Mouse (Mus musculus): ENCODE measurements around the gene Vti1b. TPM values are rescaled to one million over a fixed set of nuclear protein-coding genes. Genes with fewer than 3 reads are reported as not detected.
A peak's percentile ranks its signal among the peaks of the same experiment; 100 is the strongest.

The Vti1b gene
- 49.6 and 52.5 TPM in 2 replicates for polyA plus RNA-seq (2015; fragmentation: Nextera tagmentation; extraction: Ambion mirVana)

DNA sequence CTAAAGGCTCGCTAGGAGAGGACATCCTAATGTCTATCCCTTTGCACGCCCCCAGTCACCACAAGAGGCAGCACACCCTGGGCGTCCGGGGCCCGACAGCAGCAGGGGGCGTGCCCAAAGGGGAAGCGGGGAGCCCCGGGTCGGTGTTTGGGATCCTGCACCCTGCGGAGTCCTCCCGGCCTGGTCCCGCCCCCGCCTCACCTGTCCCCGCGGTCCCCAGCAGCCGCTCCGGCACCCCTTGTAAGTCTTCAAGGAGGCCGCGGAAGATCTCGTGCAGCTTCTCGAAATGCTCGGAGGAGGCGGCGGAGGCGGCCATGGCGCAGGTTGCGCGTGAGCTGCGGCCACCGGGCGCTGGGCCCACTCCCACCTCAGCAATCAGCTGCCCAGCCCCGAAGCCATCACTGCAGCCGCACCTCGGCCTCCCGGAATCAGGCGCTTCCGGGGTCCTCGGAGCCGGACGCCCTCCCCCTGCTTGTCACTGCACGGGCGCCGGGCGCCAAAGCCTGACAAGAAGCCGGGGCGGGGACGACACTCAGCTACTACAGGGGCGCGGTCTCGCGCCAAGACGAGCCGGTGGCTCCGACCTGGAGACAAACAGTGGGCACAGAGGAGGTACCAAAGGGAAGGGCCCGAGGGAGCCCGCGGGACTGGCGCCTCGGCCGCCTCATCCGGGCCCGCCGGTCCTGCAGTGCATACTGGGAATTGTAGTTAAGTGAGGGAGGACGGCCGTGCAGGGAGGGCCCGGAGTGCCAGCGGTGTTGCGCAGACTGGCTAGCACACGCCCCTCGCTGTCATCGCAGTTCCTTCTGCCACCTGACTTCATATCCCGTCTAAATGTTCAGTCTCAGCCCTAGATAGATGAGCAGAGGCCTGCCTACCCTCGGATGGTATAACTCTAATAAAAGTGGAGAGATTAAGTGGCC, at the start of gene Vti1b:
Vti1b (minus strand) TSS at position 649 of the 923 bp plus-strand sequence.
- H3K4me1 ChIP-seq (replicated peaks), result peaks cover 31% of the 10 kb centered on the region
- H3K9me3 ChIP-seq (replicated peaks), result no peaks in the 10 kb centered on the region
- peak within 1 kb of the TSS; percentile 86 for H3K9ac ChIP-seq
- H3K4me2 ChIP-seq, result peak within 1 kb of the TSS; percentile 80
- H3K27ac ChIP-seq, result peak within 1 kb of the TSS; percentile 87
- DNase-seq (peak; percentile 88), ATAC-seq (ENCODE audit: low read depth) (peak; percentile 96)
- H3K4me3 ChIP-seq (replicated peaks), result peak within 1 kb of the TSS; percentile 96
- H3K36me3 ChIP-seq, result peaks cover 22% of the 10 kb centered on the region
- WGBS (ENCODE audit: insufficient replicate concordance), result 0% methylated on average over 71 of the region's 73 CpGs
- H3K27me3 ChIP-seq, result no peaks in the 10 kb centered on the region

- no peaks in the 10 kb centered on the region for H3K4me1 ChIP-seq (replicated peaks)
- no peaks in the 10 kb centered on the region for H3K36me3 ChIP-seq
- WGBS (ENCODE audit: insufficient replicate concordance), result 51% methylated on average over 5 of the region's 5 CpGs
- no peaks in the 10 kb centered on the region for H3K27me3 ChIP-seq
- ATAC-seq (ENCODE audit: low read depth) (no peak), DNase-seq (no peak)
- H3K9ac ChIP-seq, result no peak overlapping the region
- H3K27ac ChIP-seq, result no peak overlapping the region
- no peaks in the 10 kb centered on the region for H3K9me3 ChIP-seq (replicated peaks)
- no peak overlapping the region for H3K4me2 ChIP-seq
- H3K4me3 ChIP-seq (replicated peaks), result no peak overlapping the region
Observed at GRCm38 (mm10) chr12:79217511-79217910, 45.0 kb upstream of the Vti1b start.

- Histone ChIP-seq H3K9ac (no peak overlapping the region), H3K9me3 (replicated peaks) (no peaks in the 10 kb centered on the region), H3K27ac (no peak overlapping the region), H3K27me3 (no peaks in the 10 kb centered on the region), H3K4me3 (replicated peaks) (no peak overlapping the region), H3K4me1 (replicated peaks) (peaks cover 9% of the 10 kb centered on the region; the same call in 1 of the 2 replicates), H3K36me3 (no peaks in the 10 kb centered on the region), H3K4me2 (no peak overlapping the region)
- DNase-seq (no peak), ATAC-seq (ENCODE audit: low read depth) (no peak)
- WGBS (ENCODE audit: insufficient replicate concordance), result 73% methylated on average over 8 of the region's 8 CpGs
Observed at GRCm38 (mm10) chr12:79211447-79211846, 39.0 kb upstream of the Vti1b start.

DNA sequence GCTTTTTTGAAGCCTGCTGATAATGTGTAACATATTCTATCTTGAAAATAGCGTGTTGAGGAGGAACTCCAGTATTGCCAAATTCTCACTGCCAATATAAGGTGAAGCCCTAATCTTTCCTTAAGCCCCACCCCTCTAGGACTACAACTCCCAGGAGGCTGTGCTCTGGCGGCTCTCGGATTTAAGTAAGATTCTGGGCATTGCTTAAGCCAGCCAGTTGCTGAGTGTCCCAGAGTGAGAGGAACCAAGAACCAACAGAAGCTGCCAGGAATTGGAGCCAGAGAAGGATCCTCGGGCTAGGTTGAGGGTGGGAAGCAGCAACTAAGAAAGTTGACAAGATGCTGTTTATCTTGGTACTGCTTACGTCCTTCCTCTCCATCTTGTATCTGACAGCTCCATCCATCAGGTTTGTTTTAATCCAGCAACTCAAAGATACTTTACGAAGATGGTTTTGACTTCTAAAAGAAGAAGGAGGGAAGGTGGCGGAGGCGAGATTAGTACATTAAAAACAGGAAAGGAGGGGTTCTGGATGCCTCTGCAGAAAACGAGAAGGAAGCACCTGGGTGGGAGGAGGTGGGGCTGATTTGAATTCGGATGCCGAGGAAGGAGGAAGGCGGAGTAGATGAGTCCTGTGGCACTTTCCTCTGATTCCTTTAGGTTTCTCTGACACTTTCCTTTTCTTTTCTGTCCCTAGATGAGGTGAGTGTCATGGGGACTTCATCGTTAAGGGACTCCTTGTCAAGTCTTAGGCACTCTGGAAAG, 36.4 kb upstream of the Vti1b start, which contains the start of gene Rdh12:
Rdh12 (plus strand) TSS at position 212 of the 762 bp plus-strand sequence.
- Histone ChIP-seq H3K4me3 (replicated peaks) (peak within 1 kb of the TSS; percentile 44), H3K36me3 (no peaks in the 10 kb centered on the region), H3K9me3 (replicated peaks) (no peaks in the 10 kb centered on the region), H3K9ac (no peak within 1 kb of the TSS), H3K4me1 (replicated peaks) (peaks cover 9% of the 10 kb centered on the region; the same call in 1 of the 2 replicates), H3K27me3 (no peaks in the 10 kb centered on the region), H3K27ac (no peak within 1 kb of the TSS), H3K4me2 (peak within 1 kb of the TSS; percentile 61)
- ATAC-seq (ENCODE audit: low read depth), result peak; percentile 39; the same call in 1 of the 2 replicates
- DNase-seq, result no peak
- WGBS (ENCODE audit: insufficient replicate concordance), result 5% methylated on average over 13 of the region's 13 CpGs

DNA sequence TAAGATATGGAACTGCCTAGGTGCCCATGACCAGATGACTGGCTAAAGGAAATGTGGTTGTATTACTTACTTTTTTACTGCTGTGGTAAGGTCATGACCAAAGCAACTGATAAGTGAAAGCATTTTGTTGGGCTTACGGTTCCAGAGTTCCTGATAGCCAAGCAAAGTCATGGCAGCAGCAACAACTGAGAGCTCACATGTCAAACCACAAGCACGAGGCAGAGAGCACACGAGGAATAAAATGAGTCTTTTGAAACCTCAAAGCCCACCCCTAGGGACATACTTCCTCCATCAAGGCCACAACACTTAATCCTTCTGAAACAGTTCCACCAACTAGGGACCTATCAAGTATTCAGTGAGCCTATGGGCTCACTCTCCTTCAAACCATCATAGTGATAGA, 29.4 kb upstream of the Vti1b start:
- H3K4me3 ChIP-seq (replicated peaks), result no peak overlapping the region
- no peak overlapping the region for H3K4me2 ChIP-seq
- ATAC-seq (ENCODE audit: low read depth) (no peak), DNase-seq (no peak)
- H3K27ac ChIP-seq, result no peak overlapping the region
- H3K36me3 ChIP-seq, result no peaks in the 10 kb centered on the region
- H3K9ac ChIP-seq, result no peak overlapping the region
- WGBS (ENCODE audit: insufficient replicate concordance), result 21% methylated on average over 3 of the region's 3 CpGs
- no peaks in the 10 kb centered on the region for H3K27me3 ChIP-seq
- no peaks in the 10 kb centered on the region for H3K9me3 ChIP-seq (replicated peaks)
- no peaks in the 10 kb centered on the region for H3K4me1 ChIP-seq (replicated peaks)

GRCm38 (mm10) chr12:79197105-79197504, 24.6 kb upstream of the Vti1b start:
- Histone ChIP-seq H3K36me3 (no peaks in the 10 kb centered on the region), H3K4me2 (no peak overlapping the region), H3K9ac (no peak overlapping the region), H3K27ac (no peak overlapping the region), H3K4me3 (replicated peaks) (no peak overlapping the region), H3K4me1 (replicated peaks) (peaks cover under 1% of the 10 kb centered on the region), H3K27me3 (no peaks in the 10 kb centered on the region), H3K9me3 (replicated peaks) (no peaks in the 10 kb centered on the region)
- no peak for ATAC-seq (ENCODE audit: low read depth)
- no peak for DNase-seq
- 60% methylated on average over 5 of the region's 5 CpGs for WGBS (ENCODE audit: insufficient replicate concordance)

GRCm38 (mm10) chr12:79193441-79193840, 21.0 kb upstream of the Vti1b start:
- no peaks in the 10 kb centered on the region for H3K27me3 ChIP-seq
- 0% methylated on average over 3 of the region's 3 CpGs for WGBS (ENCODE audit: insufficient replicate concordance)
- H3K9me3 ChIP-seq (replicated peaks), result no peaks in the 10 kb centered on the region
- H3K36me3 ChIP-seq, result peaks cover 6% of the 10 kb centered on the region; the same call in 1 of the 2 replicates
- H3K27ac ChIP-seq, result no peak overlapping the region
- DNase-seq (peak; percentile 52), ATAC-seq (ENCODE audit: low read depth) (no peak)
- H3K9ac ChIP-seq, result no peak overlapping the region
- H3K4me1 ChIP-seq (replicated peaks), result peaks cover 17% of the 10 kb centered on the region
- H3K4me2 ChIP-seq, result no peak overlapping the region
- H3K4me3 ChIP-seq (replicated peaks), result no peak overlapping the region

DNA sequence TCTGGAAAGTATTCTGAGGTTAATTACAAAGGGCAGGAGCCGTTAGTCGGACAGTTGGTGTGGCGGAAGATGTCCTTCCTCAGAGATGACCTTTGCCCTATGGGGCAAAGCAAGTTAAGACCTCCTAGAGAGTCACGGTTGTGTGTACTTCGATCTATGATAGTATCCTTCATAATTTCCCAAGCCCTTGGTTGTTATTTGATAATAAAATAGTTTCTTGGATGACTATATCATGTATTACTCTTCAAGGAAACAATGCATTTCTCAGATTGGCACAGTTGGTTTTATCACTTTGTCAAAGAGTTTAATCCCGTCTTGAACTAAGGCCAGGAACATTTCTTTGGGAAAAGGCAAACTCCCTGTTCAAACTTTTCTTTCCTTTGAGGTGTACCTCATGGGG, 19.7 kb upstream of the Vti1b start, which contains the start of gene Rdh11:
Rdh11 (minus strand) TSS at position 101 of the 400 bp plus-strand sequence.
- Histone ChIP-seq H3K9ac (peak within 1 kb of the TSS; percentile 77), H3K36me3 (peaks cover 19% of the 10 kb centered on the region), H3K4me2 (peak within 1 kb of the TSS; percentile 81), H3K9me3 (replicated peaks) (no peaks in the 10 kb centered on the region), H3K27ac (peak within 1 kb of the TSS; percentile 75), H3K4me3 (replicated peaks) (peak within 1 kb of the TSS; percentile 75), H3K4me1 (replicated peaks) (peaks cover 17% of the 10 kb centered on the region), H3K27me3 (no peaks in the 10 kb centered on the region)
- no peak for ATAC-seq (ENCODE audit: low read depth)
- no peak for DNase-seq
- 63% methylated on average over 6 of the region's 6 CpGs for WGBS (ENCODE audit: insufficient replicate concordance)

GRCm38 (mm10) chr12:79191701-79192100, 19.2 kb upstream of the Vti1b start:
- 4% methylated on average over 14 of the region's 14 CpGs for WGBS (ENCODE audit: insufficient replicate concordance)
- peak overlapping the region; percentile 81 for H3K4me2 ChIP-seq
- H3K9me3 ChIP-seq (replicated peaks), result no peaks in the 10 kb centered on the region
- ATAC-seq (ENCODE audit: low read depth) (peak; percentile 76), DNase-seq (peak; percentile 72)
- peak overlapping the region; percentile 75 for H3K4me3 ChIP-seq (replicated peaks)
- H3K27ac ChIP-seq, result peak overlapping the region; percentile 75
- peaks cover 24% of the 10 kb centered on the region for H3K36me3 ChIP-seq
- peaks cover 17% of the 10 kb centered on the region for H3K4me1 ChIP-seq (replicated peaks)
- peak overlapping the region; percentile 77 for H3K9ac ChIP-seq
- no peaks in the 10 kb centered on the region for H3K27me3 ChIP-seq

DNA sequence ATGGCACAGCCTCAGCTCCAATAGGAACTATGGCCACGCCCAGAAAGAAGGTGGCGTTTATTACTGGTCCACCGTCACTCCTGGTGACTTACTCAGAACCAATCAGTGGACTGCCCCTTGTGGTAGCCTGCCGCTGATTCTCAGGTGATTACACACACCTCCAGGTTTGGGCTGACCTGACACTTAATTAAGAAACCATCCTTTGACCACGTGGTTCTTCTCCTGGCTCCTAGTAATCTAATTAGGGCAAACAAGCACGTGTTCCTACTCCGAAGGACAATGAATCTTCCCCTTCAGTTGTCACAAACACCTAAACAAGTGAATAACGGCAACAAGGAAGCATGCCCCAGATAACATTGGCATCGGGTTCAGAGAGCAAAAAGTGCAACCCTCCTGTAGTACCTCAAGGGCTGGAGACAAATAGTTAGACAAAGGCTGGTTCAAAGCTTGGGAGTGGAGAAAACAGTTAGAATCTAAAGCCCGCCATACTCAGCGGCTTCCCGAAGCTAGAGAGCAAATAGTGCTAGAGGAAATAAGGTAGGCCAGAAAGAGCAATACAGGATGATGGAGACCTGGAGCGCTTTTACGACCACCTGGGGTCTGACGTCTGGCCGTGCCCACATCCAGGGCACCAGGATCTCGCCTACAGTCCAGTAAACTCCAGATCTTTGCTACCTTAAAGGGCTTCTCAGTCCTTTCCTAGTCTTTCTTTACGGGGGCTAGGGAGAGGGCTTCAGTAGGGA, 18.6 kb upstream of the Vti1b start:
- Histone ChIP-seq H3K27ac (peak overlapping the region; percentile 75), H3K36me3 (peaks cover 30% of the 10 kb centered on the region), H3K4me3 (replicated peaks) (peak overlapping the region; percentile 75), H3K27me3 (no peaks in the 10 kb centered on the region), H3K9ac (peak overlapping the region; percentile 77), H3K4me1 (replicated peaks) (peaks cover 17% of the 10 kb centered on the region), H3K4me2 (peak overlapping the region; percentile 81), H3K9me3 (replicated peaks) (no peaks in the 10 kb centered on the region)
- ATAC-seq (ENCODE audit: low read depth), result peak; percentile 97
- peak; percentile 83 for DNase-seq
- under 1% methylated on average over 18 of the region's 18 CpGs for WGBS (ENCODE audit: insufficient replicate concordance)

Measured in liver, embryonic 13.5 days (tissue).